Mouse (Mus musculus): ENCODE measurements around the gene Phldb2. TPM values are rescaled to one million over a fixed set of nuclear protein-coding genes. Genes with fewer than 3 reads are reported as not detected.

Gene Phldb2
- polyA plus RNA-seq, 1 experiment from 2014 or later: 37.2 TPM

- Histone ChIP-seq H3K4me1 (peaks cover 48% of the 10 kb centered on the region), H3K4me2 (no peak overlapping the region)
These were observed 62.8 kb downstream of the Phldb2 start for GRCm38 (mm10) chr16:45890471-45891200.

DNA sequence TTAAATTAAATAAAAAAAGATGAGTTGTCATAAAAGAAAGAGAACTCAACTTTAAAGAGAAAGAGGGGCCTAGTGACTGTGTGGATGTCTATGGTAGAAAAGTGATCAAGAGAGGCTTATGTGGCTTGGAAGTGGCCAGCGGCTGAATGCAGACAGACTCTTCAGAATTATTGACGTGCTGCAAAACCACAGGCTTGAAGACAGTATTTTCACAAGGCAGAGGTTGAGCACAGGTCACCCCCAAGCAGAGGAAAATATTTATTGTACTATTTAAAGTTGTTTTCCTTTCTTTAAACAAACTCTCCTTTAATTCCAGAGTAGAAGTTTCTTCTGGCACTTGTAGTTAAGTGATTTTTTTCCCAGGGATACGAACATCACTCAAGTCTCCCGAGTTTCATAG is 63.8 kb downstream of the Phldb2 start:
- 61% methylated on average over 4 of the region's 4 CpGs for WGBS
- H3K9me3 ChIP-seq: no peaks in the 10 kb centered on the region
- peaks cover 44% of the 10 kb centered on the region for H3K4me1 ChIP-seq

More at GRCm38 (mm10) chr16:45890471-45891200, 62.8 kb downstream of the Phldb2 start:
- Histone ChIP-seq H3K36me3 (no peaks in the 10 kb centered on the region), H3K27me3 (replicated peaks) (no peaks in the 10 kb centered on the region), H3K9me3 (no peaks in the 10 kb centered on the region), H3K9ac (no peak overlapping the region), H3K27ac (replicated peaks) (no peak overlapping the region), H3K4me3 (no peak overlapping the region)
- ATAC-seq (ENCODE audit: extremely low read depth, insufficient number of reproducible peaks, low FRiP score, low TSS enrichment): no peak
- WGBS: 59% methylated on average over 4 of the region's 4 CpGs

DNA sequence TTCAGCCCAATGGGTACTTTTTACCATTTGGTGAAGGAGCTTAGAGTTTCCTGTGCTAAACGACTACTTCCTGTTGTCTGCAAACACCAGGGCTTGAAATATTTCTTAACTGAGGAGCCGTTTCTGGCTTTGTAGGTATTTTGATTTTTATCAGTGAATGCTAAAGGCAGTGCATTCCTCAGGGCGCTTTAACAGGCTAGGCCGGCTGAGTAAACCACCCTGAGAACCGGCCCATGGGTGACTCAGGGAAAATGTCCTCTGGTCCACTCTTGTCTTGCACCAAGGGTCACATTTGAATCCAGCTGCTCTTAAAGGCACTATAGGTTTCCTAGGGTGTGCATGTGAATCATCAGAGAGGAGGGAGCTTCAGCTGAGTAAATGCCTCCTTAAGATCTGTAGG is 66.8 kb downstream of the Phldb2 start:
- no peak overlapping the region for H3K9ac ChIP-seq
- 0 out of 2 replicates have a peak overlapping the region, but pooled peaks have one; percentile 1 for H3K27ac ChIP-seq (replicated peaks)
- ATAC-seq (ENCODE audit: extremely low read depth, insufficient number of reproducible peaks, low FRiP score, low TSS enrichment): no peak
- peaks cover 35% of the 10 kb centered on the region for H3K4me1 ChIP-seq
- no peaks in the 10 kb centered on the region for H3K27me3 ChIP-seq (replicated peaks)
- no peaks in the 10 kb centered on the region for H3K9me3 ChIP-seq
- H3K4me2 ChIP-seq: no peak overlapping the region
- WGBS: 45% methylated on average over 5 of the region's 5 CpGs
- no peak overlapping the region for H3K4me3 ChIP-seq
- no peaks in the 10 kb centered on the region for H3K36me3 ChIP-seq

More for the DNA sequence above, 63.8 kb downstream of the Phldb2 start:
- no peak overlapping the region for H3K9ac ChIP-seq
- no peaks in the 10 kb centered on the region for H3K27me3 ChIP-seq (replicated peaks)
- H3K36me3 ChIP-seq: no peaks in the 10 kb centered on the region
- no peak for ATAC-seq (ENCODE audit: extremely low read depth, insufficient number of reproducible peaks, low FRiP score, low TSS enrichment)
- no peak overlapping the region for H3K4me3 ChIP-seq
- H3K4me2 ChIP-seq: no peak overlapping the region
- H3K27ac ChIP-seq (replicated peaks): no peak overlapping the region

DNA sequence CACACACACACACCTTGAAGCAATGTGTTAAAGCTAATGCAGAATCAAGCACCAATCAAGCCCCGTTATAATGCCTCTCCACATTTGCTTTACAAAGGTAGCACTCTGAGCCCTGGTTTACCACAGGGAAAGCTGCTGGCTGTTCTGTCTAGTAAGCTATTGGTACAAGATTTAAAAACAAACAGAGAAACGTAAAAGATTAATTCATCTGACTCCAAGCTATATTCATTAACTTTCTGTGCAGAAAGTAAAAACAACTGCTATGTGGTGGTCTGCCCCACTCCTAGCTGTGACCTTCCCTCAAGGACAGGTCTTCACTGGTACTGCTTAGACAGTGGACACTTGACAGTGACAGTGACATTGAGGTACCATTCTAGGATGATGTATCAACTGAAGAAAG is 69.2 kb downstream of the Phldb2 start:
- no peaks in the 10 kb centered on the region for H3K9me3 ChIP-seq
- 71% methylated on average over 2 of the region's 2 CpGs for WGBS
- peaks cover 43% of the 10 kb centered on the region for H3K4me1 ChIP-seq
- no peak overlapping the region for H3K4me3 ChIP-seq
- H3K9ac ChIP-seq: no peak overlapping the region
- H3K4me2 ChIP-seq: no peak overlapping the region
- no peaks in the 10 kb centered on the region for H3K27me3 ChIP-seq (replicated peaks)
- H3K36me3 ChIP-seq: no peaks in the 10 kb centered on the region
- H3K27ac ChIP-seq (replicated peaks): no peak overlapping the region
- ATAC-seq (ENCODE audit: extremely low read depth, insufficient number of reproducible peaks, low FRiP score, low TSS enrichment): no peak

DNA sequence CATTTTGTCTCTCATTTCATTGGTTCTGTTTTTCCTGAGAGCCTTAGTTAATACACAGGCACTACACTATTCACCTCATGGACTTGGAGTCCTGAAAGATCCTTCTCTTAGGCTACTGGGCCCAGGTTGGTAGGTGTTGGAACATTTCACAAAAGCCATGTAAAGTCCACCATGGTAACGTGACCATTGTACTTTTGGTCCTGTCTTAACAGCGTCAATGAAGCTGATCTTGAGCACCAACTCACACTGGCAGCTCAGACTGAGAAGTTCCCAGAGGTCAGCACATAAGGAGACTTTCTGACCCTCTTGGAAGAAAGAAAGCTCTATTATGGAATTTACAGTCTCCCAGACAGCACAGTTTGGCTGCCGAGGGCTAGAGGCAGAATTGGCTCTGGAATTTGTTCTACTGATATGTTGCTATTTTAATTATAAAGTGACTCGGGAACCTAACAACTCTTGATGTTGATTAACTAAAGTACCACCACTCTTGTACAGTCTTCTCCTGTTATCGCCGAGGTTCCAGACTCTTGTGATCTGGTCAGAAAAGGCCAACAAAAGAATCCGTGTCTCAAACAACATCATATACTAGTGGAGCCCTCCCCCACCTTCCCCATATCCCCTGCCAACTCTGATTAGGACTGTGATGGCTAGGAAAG is 72.1 kb downstream of the Phldb2 start:
- Histone ChIP-seq H3K36me3 (no peaks in the 10 kb centered on the region), H3K9ac (no peak overlapping the region), H3K27ac (replicated peaks) (peak overlapping the region; percentile 84), H3K4me3 (no peak overlapping the region), H3K4me1 (peaks cover 49% of the 10 kb centered on the region), H3K4me2 (0 out of 2 replicates have a peak overlapping the region, but pooled peaks have one; percentile 13), H3K9me3 (no peaks in the 10 kb centered on the region), H3K27me3 (replicated peaks) (no peaks in the 10 kb centered on the region)
- peak; percentile 54; the same call in 1 of the 2 replicates for ATAC-seq (ENCODE audit: extremely low read depth, insufficient number of reproducible peaks, low FRiP score, low TSS enrichment)
- 26% methylated on average over 7 of the region's 7 CpGs for WGBS

DNA sequence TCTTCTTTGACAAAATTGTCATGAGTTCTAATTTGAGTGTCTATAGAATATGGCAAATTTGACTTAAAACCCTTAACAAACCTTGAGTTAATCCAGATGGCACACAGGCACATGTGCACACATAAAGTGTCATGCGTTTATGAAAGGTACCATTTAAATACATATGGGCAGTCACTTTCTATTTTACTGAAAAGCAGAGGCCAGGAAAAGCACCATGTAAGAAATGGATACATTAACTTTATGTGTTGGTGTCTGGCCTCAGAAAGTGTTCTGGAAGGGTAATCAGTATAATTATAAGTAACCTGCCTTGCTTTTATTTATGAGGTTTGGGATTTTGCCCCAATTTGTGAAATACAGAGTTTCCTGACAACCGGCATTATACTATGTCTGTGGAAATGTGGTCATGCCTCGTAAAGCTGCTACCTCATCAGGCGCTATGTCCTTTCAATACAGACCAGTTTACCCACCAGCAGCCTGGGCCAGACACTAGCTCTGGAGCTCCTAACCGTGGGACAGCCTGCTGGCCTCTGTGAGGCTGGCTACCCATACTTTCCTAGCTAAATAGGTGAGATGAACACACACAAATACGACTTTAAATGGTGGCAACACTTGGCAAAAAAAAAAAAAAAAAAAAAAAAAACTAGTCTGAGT is 73.2 kb downstream of the Phldb2 start:
- H3K4me3 ChIP-seq: no peak overlapping the region
- H3K27me3 ChIP-seq (replicated peaks): no peaks in the 10 kb centered on the region
- H3K27ac ChIP-seq (replicated peaks): peak overlapping the region; percentile 84
- H3K36me3 ChIP-seq: no peaks in the 10 kb centered on the region
- H3K9ac ChIP-seq: no peak overlapping the region
- 83% methylated on average over 6 of the region's 6 CpGs for WGBS
- peaks cover 40% of the 10 kb centered on the region for H3K4me1 ChIP-seq
- no peak overlapping the region for H3K4me2 ChIP-seq
- ATAC-seq (ENCODE audit: extremely low read depth, insufficient number of reproducible peaks, low FRiP score, low TSS enrichment): no peak
- H3K9me3 ChIP-seq: no peaks in the 10 kb centered on the region

GRCm38 (mm10) chr16:45877739-45878138 is 75.7 kb downstream of the Phldb2 start:
- H3K27me3 ChIP-seq (replicated peaks): no peaks in the 10 kb centered on the region
- H3K9ac ChIP-seq: no peak overlapping the region
- 86% methylated on average over 1 of the region's 1 CpGs for WGBS
- H3K4me3 ChIP-seq: no peak overlapping the region
- H3K4me1 ChIP-seq: peaks cover 46% of the 10 kb centered on the region
- H3K36me3 ChIP-seq: no peaks in the 10 kb centered on the region
- ATAC-seq (ENCODE audit: extremely low read depth, insufficient number of reproducible peaks, low FRiP score, low TSS enrichment): no peak
- no peaks in the 10 kb centered on the region for H3K9me3 ChIP-seq
- no peak overlapping the region for H3K27ac ChIP-seq (replicated peaks)
- no peak overlapping the region for H3K4me2 ChIP-seq

DNA sequence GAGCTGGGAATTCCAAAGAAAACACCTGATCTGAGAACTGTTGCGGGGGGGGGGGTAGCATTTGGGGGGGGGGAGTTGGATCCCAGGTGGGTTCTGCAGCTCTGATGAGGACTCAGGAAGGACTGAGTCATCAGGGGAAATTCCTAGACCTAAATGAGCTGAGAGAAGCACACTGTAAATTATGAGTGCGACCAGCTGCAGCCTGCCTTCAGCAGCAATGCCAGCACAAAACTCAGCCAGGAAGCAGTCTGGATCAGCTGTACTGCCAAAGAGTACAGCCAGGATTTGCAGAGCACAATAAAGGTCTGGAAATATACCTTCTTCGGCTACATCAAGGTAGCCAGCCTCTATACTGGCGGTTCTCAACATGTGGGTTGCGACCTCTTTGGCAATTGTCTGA is 76.2 kb downstream of the Phldb2 start:
- ATAC-seq (ENCODE audit: extremely low read depth, insufficient number of reproducible peaks, low FRiP score, low TSS enrichment): no peak
- WGBS: 68% methylated on average over 5 of the region's 5 CpGs
- H3K27ac ChIP-seq (replicated peaks): no peak overlapping the region
- H3K36me3 ChIP-seq: no peaks in the 10 kb centered on the region
- H3K27me3 ChIP-seq (replicated peaks): no peaks in the 10 kb centered on the region
- H3K4me1 ChIP-seq: peaks cover 43% of the 10 kb centered on the region
- H3K4me2 ChIP-seq: no peak overlapping the region
- H3K9ac ChIP-seq: no peak overlapping the region
- no peaks in the 10 kb centered on the region for H3K9me3 ChIP-seq
- no peak overlapping the region for H3K4me3 ChIP-seq

- no peak; the same call in 1 of the 2 replicates for ATAC-seq (ENCODE audit: extremely low read depth, insufficient number of reproducible peaks, low FRiP score, low TSS enrichment)
- Histone ChIP-seq H3K4me3 (no peak overlapping the region), H3K27me3 (replicated peaks) (no peaks in the 10 kb centered on the region), H3K4me1 (peaks cover 39% of the 10 kb centered on the region), H3K9ac (no peak overlapping the region), H3K27ac (replicated peaks) (peak overlapping the region; percentile 45; the same call in 1 of the 2 replicates), H3K36me3 (no peaks in the 10 kb centered on the region), H3K9me3 (no peaks in the 10 kb centered on the region), H3K4me2 (0 out of 2 replicates have a peak overlapping the region, but pooled peaks have one; percentile 4)
- 34% methylated on average over 4 of the region's 4 CpGs for WGBS
These were observed 80.0 kb downstream of the Phldb2 start for GRCm38 (mm10) chr16:45873397-45873796.

DNA sequence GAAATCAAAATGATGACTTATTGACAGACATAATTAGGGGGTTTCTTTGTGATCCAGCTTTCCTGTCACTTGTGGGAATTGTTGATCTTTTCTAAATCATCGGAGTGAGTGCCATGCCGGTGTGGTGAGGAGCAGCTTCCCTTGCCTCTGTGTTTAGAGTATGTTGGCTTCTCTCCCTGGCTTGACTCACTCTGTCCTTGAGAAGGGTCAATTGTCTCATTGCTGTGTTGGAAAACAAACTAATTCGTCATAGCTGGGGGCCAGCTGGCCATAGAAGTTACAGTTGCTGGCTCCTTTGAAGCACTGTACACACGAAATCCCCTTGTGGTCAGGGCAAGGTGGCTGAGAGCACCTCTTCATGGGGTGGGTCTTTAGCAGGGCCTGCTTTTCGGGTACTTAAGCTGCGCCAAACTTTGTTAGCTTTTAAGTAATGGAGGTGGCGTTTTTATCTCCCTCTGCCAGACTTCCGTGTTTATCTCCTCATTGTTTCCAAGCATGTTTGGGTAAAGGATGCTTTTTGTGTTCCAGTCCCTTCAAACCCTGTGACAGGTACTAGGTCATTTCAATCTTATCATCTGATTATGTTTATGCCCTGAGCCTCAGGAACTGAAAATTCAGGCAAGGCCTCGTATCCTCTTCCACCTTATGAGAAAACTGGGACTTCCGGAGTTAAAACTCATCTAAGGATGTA is 82.0 kb downstream of the Phldb2 start:
- WGBS: 36% methylated on average over 10 of the region's 10 CpGs

DNA sequence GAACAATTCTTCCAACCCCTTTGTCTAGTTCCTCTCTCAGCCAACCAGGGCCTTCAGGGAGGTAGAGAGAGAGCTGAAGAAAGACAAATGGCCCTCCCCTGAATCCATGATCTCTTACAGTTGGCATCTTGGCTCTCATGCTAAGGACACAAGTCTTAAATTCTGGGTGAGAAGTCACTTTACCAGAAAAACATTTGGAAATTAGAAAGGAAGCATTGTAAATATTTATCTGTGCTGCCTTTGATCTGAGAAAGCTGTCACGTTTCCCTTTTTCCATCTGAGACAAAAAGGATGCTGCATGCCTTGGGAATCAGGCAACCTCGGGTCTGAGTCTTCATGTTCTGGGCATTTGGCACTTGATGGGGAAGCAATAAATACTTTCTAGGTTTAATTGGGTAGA is 82.7 kb downstream of the Phldb2 start:
- no peaks in the 10 kb centered on the region for H3K27me3 ChIP-seq (replicated peaks)
- no peak overlapping the region for H3K27ac ChIP-seq (replicated peaks)
- H3K36me3 ChIP-seq: no peaks in the 10 kb centered on the region
- ATAC-seq (ENCODE audit: extremely low read depth, insufficient number of reproducible peaks, low FRiP score, low TSS enrichment): no peak
- peaks cover 21% of the 10 kb centered on the region for H3K4me1 ChIP-seq
- 62% methylated on average over 2 of the region's 2 CpGs for WGBS
- no peaks in the 10 kb centered on the region for H3K9me3 ChIP-seq
- H3K4me2 ChIP-seq: no peak overlapping the region
- no peak overlapping the region for H3K9ac ChIP-seq
- H3K4me3 ChIP-seq: no peak overlapping the region

More for the DNA sequence above, 82.0 kb downstream of the Phldb2 start:
- Histone ChIP-seq H3K27me3 (replicated peaks) (no peaks in the 10 kb centered on the region), H3K27ac (replicated peaks) (peak overlapping the region; percentile 51), H3K9me3 (no peaks in the 10 kb centered on the region), H3K4me1 (peaks cover 22% of the 10 kb centered on the region), H3K4me3 (no peak overlapping the region), H3K36me3 (no peaks in the 10 kb centered on the region), H3K4me2 (no peak overlapping the region), H3K9ac (no peak overlapping the region)
- ATAC-seq (ENCODE audit: extremely low read depth, insufficient number of reproducible peaks, low FRiP score, low TSS enrichment): no peak; the same call in 1 of the 2 replicates

Measured in heart, embryonic 13.5 days (tissue).